Mouse (Mus musculus): Measurements from ENCODE around the gene Zfp414.
A peak's percentile ranks its signal among the peaks of the same experiment; 100 is the strongest.
"Not testable (repeated sequence)": the region's sequence is repeated elsewhere in the genome, so short reads cannot be mapped to it uniquely, and the experiment has no call there.

The Zfp414 gene

DNA sequence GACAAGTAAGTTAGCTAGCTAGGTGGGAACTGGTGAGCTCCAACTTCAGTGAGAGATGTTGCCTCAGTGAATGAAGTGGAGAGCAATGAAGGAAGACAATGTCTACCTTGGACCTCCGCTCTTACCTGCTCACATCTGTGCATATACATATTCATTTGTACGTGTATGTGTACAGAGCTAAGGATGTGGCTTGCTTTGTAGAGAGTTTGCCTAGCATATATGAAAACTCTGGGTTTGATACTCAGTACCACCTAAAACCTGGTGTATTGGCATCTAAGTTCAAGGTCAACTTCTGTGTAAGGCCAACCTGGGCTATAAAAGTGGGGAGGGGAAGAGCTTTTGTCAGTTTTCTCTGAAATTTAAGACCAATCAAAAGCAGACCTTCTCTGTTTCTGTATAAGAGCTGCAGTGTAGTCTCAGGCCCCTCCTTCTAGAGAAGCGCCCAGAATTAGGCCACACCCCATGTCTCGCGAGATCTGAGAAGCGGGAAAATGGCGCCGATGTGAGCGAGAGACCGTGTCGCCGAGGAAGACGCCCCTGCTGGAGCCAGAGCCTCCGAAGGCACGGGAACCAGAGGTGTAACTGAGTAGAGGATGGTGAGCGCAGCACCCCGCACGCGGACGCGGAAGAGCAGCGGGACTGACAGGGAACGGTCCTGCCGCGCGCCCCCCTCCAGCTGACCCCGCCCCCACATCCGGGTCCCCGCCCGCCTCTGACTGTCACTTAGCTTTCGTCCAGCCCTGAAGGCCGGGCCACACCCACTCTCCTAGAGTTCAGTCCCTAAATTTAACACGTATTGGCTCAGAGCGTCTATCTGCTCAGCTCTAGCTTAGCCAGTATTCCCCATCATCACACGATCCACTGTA, at the start of gene Zfp414:
Gene Zfp414, plus strand, starts transcription at position 470 of the 866 bp plus-strand sequence.
- DNase-seq (ENCODE audit: low spot score) = peak; percentile 86

DNA sequence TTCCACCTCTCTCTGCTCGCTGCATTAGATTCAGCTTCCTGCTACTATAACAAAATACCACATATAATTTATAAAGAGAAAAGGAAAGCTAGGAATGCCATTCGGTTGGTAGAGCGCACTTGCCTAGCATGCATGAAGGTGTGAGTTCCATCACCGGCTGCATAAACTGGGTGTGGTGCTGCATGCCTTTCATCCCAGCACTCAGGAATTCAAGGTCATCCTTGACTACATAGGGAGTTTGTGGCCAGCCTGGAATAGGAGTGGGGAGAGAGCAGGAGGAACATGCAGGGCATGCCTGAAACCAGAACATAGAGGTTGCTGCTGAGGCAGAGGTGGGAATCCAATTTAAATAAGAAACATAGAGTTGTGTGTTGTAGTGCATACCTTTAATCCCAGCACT, 44.8 kb upstream of the Zfp414 start:
- no peak for DNase-seq (ENCODE audit: low spot score)

DNA sequence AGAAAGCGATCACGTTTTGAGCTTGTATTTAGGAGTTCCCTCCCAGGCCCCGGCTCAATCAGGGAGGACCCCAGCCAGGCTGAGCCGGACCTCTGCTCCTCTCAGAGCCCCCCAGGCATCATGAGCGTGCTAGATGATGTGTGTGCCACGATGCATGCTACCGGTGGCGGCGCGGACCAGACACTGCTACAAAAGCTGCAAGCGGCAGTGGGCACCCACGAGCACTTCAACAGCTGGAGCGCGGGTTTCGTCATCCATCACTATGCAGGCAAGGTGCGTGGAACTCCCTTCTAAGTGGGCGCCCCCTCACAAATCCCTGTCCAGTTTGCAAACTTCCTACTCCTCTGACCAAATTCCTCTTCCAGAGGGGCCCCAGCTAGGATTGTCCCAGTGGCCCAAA, 42.9 kb upstream of the Zfp414 start:
- no peak for DNase-seq (ENCODE audit: low spot score)

GRCm38 (mm10) chr17:33597271-33597670, 31.6 kb upstream of the Zfp414 start:
- DNase-seq (ENCODE audit: low spot score) = no peak

DNA sequence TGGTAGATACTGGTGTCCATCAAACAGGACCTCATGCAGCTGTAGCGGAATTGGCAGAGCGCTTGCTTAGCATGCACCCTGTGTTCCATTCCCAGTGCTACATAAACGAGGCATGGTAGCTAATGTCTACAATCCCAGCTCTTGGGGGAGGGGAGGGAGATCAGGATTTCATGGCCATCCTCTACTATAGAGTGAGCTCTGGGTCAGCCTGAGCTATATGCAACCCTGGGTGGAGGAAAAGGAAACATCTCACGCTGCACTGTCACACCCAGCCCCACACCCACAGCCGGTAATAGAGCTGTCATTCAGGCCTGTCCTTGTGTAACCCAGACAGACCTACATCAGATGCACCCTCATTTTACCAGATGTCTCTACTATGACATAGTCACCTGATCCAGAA, 30.4 kb upstream of the Zfp414 start:
- no peak for DNase-seq (ENCODE audit: low spot score)

DNA sequence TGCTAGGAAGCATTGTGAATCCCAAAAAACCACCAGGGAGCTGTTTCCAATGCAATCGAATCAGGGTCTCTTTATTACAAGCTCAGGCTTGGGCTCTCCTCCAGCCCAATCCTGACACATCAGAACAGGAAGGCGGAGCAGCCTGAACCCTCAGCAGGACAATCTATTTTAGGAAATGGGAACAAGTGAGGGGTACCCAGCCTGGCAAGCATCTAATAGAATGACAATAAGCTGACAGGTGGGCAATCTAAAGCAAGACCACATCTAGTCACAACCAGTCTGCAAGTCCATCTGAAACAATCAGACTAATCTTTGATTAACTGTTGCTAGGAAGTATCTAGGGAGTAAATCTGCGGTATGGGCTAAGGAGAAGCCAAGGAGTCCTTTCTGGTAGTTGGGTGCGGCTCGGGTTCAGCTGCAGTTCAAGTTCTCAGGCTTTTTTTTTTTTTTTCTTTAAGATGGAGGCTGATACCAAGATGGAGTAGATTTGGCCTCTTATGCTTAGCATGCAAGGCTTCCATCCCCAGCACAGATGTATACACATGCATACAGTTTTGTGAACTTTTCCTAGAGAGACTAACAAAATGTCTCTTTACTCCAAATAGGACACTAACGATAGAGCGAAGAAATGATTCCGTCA, 28.9 kb upstream of the Zfp414 start:
- DNase-seq (ENCODE audit: low spot score) = no peak

DNA sequence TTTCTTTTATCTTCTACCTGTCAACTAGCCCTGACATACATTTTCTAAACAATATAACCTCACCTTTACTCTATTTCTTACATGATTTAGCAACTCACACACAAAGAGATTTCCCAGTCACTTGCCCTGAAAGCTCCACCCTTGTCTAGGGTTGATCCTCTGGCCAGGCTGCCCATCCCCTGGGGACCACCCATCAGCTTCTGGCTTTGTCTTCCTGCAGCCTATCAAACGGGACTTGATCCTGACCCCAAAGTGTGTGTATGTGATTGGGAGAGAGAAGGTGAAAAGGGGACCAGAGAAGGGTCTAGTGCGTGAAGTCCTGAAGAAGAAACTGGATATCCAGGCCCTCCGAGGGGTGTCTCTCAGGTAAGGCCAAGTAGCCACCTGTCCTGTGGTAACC, 28.1 kb upstream of the Zfp414 start:
- no peak for DNase-seq (ENCODE audit: low spot score)

- no peak for DNase-seq (ENCODE audit: low spot score)
Measured at GRCm38 (mm10) chr17:33601947-33602346, 26.9 kb upstream of the Zfp414 start.

- DNase-seq (ENCODE audit: low spot score) = no peak
Measured at GRCm38 (mm10) chr17:33607273-33607672, 21.6 kb upstream of the Zfp414 start.

DNA sequence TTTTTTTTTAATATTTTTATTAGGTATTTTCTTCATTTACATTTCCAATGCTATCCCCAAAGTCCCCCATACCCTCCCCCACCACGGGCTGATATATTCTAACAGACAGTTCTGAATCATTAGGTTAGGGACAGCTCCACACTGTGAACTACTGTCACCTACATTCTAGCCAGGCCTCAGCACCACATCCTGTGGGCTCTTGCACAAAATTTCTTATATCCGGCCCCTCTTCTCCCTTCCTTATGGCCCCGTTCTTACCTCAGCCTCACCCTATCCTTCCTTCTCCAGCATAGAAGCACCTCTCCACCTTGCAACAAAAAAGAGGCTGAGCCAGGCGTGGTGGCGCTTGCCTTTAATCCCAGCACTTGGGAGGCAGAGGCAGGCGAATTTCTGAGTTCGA, 18.3 kb upstream of the Zfp414 start:
- DNase-seq (ENCODE audit: low spot score) = no peak

GRCm38 (mm10) chr17:33613726-33614125, 15.2 kb upstream of the Zfp414 start:
- DNase-seq (ENCODE audit: low spot score) = not testable (repeated sequence)

DNA sequence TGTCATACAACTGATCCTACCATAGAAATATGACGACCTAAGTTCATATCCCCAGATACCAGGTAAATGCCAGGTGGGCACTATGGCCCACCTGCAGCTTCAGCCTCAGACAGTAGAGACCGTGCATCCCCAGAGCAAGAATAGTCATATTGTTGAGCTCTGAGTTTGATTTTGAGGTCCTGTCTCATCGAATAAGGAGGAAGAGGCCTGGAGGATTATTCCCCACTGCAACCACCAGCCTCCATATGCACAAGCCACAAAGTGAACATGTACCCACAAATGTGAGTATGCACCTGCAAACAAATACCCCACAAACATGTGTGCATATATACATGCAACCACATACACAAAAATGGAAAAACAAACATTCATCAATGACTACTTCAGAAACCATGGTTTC, 1.6 kb upstream of the Zfp414 start:
- no peak for DNase-seq (ENCODE audit: low spot score)

DNA sequence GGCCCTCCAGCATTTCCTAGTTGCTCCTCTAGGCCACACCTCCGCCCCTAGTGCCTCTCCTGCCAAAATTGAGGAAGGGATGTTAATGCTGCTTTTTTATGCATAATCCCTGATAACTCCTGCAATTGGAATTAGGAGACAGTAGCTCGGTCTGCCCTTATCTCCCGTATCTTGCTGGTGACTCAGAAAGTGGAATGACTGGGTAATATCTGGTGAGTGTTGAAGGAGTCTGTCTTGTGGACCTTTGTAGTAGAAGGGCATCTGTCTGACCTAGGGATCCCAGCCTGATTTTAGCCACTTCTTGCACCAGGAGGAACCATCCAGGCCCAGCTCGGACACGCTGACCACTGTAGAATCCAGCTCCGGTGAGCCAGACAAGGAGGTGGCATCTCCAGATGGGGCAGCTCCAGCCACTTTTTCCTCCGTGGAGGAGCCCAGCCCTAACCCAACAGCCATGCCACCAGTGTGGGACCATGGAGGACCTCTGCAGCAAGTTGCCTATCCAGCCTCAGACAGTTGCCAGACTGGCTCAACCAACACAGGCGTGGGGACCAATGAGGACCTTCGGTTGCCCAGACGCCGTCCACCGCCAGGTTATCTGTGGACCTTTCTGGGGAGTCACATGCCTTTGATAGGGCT, 716 bp downstream of the Zfp414 start:
- no peak for DNase-seq (ENCODE audit: low spot score)

GRCm38 (mm10) chr17:33630171-33630895, 1.4 kb downstream of the Zfp414 start:
- no peak for DNase-seq (ENCODE audit: low spot score)

DNA sequence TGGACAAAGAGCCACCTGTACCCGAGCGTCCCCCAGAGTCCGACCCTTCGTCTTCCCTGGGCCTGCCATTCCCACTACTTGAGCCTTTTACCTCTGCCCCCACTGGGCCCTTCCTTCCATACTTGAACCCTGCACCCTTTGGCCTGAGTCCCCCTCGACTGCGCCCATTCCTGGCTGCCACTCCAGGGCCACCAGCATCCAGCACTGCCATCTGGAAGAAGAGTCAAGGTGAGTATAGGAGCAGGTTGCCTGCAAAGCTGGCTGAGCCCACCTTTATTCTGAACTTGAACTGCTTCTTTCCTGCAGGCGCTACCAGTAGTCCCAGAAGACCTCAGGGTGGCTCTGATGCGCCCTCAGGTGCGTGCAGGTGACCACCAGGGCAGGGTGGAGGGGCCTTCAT, 2.3 kb downstream of the Zfp414 start:
- no peak for DNase-seq (ENCODE audit: low spot score)

DNA sequence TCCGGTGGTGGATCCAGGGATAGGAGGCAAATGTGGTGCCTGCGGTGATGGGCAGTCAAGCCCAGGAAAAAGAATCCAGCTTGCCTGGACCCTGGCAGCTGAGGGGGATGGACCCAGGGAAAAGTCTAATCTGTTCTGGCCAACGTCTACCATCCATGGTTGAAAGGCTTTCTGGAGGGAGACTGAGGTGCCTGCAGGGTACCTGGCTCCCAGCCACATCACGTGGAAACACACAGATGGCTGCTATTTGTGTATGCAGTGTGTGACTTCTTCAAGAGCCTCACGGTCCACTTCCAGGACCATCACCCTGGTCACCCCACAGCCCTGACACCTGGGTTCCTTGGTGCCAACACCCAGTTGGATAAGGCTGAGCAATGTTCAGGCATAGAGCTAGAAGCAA, 2.9 kb downstream of the Zfp414 start:
- no peak for DNase-seq (ENCODE audit: low spot score)

GRCm38 (mm10) chr17:33637038-33637437, 8.1 kb downstream of the Zfp414 start:
- no peak for DNase-seq (ENCODE audit: low spot score)

DNA sequence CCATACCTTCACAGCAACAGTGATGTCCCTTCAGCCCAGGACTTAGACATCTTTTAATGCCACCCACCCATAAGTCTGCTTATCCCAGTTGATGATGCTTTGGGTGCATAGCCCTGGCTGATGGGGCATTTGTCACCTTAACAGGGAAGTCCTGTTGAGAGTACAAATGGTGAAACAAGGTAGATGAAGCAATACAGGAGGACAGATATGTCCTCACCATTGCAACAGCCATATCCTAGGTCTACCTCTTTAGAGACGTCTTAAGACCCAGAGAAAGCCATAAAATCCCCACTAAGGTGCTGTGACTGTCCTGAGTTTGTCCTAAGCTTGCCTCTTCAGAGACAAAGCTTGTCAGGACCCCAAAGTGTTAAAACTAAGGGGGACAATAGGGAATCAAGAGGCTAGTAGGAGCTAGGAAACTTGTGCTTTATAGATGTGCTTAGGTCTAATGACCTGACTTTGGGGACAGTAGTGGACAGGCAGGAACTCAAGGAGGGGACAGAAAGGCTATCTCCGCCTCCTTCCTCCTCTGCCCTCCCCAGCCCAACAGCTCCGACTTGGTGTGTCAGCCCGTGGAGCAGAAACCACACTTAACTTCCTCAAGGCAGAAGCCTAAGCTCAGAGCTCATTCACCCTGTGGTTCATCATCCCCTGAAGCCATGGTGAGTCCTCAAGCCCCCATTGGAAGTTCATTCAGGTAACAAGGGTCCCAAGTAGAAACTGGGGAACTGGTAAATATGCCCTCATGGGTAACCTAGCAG, 8.8 kb downstream of the Zfp414 start, which contains the start of gene Pram1:
Gene Pram1, plus strand, starts transcription at position 541 of the 761 bp plus-strand sequence.
- DNase-seq (ENCODE audit: low spot score) = no peak

DNA sequence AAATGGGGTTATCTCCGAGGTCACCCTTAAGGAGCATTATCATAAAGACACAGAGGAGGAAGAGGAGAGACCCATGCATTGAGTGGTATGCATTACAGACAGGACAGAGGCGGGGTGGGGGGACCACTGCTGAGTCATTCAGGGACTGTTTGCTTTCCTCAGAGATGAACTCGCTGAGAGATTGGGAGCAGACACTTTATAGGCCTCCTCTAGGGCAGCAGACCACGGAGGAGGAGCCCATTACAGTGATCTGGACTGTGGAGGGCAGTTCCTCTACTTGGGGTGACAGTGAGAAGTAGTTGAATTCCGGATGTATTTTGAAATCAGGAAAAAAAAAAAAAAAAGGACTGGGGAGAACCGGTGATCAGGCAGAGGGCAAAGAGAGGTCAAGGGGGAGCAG, 10.9 kb downstream of the Zfp414 start:
- no peak for DNase-seq (ENCODE audit: low spot score)

DNA sequence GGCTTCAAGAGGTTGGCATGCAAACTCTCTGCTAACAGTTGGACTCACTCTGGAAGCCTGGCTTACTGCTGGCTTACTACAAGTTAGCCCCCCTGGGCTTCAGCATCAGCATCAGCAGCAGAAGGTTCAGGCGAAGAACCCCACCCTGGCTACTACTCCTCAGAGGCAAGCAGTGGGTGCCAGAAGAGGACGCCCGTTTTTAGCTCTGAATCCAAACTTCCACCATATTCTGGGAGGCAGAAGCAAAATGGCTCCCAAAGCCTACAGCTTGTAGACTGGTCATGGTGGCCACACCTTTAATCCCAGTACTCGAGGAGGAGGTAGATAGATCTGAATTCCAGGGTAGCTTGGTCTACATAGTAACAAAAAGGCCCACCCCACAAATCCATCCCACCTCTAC, 15.2 kb downstream of the Zfp414 start:
- DNase-seq (ENCODE audit: low spot score) = no peak

DNA sequence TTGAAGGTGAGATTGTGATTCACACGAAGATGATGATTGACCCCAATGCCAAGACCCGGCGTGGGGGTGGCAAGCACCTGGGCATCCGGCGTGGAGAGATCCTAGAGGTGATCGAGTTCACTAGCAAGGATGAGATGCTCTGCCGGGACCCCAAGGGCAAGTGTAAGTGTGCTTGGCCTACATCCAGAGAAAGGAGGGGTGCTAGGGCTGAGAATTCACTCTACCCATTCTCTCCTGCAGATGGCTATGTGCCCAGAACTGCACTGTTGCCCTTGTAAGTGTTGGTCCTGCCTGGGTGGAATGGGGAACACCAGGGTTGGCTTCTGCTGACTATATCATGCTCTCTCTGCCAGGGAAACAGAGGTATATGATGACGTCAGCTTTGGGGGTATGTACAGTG, 16.2 kb downstream of the Zfp414 start:
- no peak for DNase-seq (ENCODE audit: low spot score)

All from layer of hippocampus, adult 9-10 months (tissue).